Mouse (Mus musculus) hindbrain, embryonic 14.5 days (tissue): Measurements from ENCODE around the gene Olfr690. TPM values are rescaled to one million over a fixed set of nuclear protein-coding genes. Genes with fewer than 3 reads are reported as not detected.

ENCODE experiments used
- ATAC-seq: fragments of 200-750 bp; cut with Nextera tagmentation; 2 replicates; pipeline ENCODE4 v1.8.0; 2017; ENCODE audit warnings: moderate number of reproducible peaks, mild to moderate bottlenecking, moderate TSS enrichment, moderate library complexity; ENCODE audit not compliant: low FRiP score
- DNase-seq: peaks from one replicate; pipeline ENCODE4 v3.0.0-alpha.2; 2015; ENCODE audit warnings: low spot score
- H3K27ac ChIP-seq: fragments of 300-500 bp; sonication (generic); 2 replicates; pipeline ENCODE4 v1.5.1; 2014; ENCODE audit warnings: mild to moderate bottlenecking, moderate library complexity
- H3K27me3 ChIP-seq: fragments of 300-500 bp; sonication (generic); 2 replicates; pipeline ENCODE4 v1.6.1; 2014; ENCODE audit warnings: mild to moderate bottlenecking, low read length, mixed read lengths; ENCODE audit not compliant: control insufficient read depth, insufficient read depth
- H3K36me3 ChIP-seq: fragments of 300-500 bp; sonication (generic); replicated peaks from 2 replicates; pipeline ENCODE4 v1.6.1; 2014; ENCODE audit not compliant: control insufficient read depth, insufficient read depth
- H3K4me1 ChIP-seq: fragments of 300-500 bp; sonication (generic); replicated peaks from 2 replicates; pipeline ENCODE4 v1.6.1; 2014; ENCODE audit warnings: antibody characterized with exemption, low read length, mixed read lengths; ENCODE audit not compliant: control insufficient read depth, insufficient read depth
- H3K4me2 ChIP-seq: fragments of 300-500 bp; sonication (generic); replicated peaks from 2 replicates; pipeline ENCODE4 v1.6.1; 2014; ENCODE audit warnings: mild to moderate bottlenecking, moderate library complexity
- H3K4me3 ChIP-seq: fragments of 300-500 bp; sonication (generic); replicated peaks from 2 replicates; pipeline ENCODE4 v1.5.1; 2014; ENCODE audit warnings: mild to moderate bottlenecking, low read length
- H3K9ac ChIP-seq: fragments of 300-500 bp; sonication (generic); 2 replicates; pipeline ENCODE4 v1.6.1; 2014
- H3K9me3 ChIP-seq: fragments of 300-500 bp; sonication (generic); 2 replicates; pipeline ENCODE4 v1.6.1; 2016; ENCODE audit warnings: low read length; ENCODE audit not compliant: control insufficient read depth
- WGBS: fragments of 180-500 bp; shearing (Covaris S2); extraction: QIAGEN DNeasy Blood & Tissue Kit; methylation state at CpG from one replicate; pipeline ENCODE4 v1.1.7; 2014; 5-methylcytosine and 5-hydroxymethylcytosine counted together
- polyA plus RNA-seq: library from polyadenylated mRNA; unstranded; fragments of >200 nt; fragmentation: Nextera tagmentation; extraction: Ambion mirVana; gene quantifications from 2 replicates; pipeline ENCODE4 v1.2.1, GENCODE M21; 2014

Olfr690 gene
- not detected in 2 replicates for polyA plus RNA-seq

DNA sequence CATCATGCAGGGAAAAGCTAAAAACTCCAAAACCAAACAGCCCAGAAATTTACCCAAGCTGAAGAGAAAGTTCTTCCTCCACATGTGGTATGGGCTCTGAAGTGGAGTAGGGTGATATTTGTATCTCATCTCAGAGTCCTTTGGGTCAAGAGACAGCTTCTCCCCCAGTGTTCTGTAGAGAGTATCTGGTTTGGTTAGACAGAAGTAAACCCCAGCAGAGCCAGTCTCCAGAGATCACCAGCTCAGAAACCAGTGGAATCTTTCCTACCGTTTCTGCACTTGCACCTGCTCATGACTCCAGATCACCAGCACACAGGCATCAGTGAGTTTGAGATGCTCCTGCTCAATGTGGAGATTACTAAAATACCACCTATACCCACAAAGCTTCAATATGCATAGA is at the start of gene Olfr690:
Gene Olfr690, minus strand, starts transcription at position 101 of the 400 bp plus-strand sequence.
- no peak for ATAC-seq
- no peaks in the 10 kb centered on the region for H3K9me3 ChIP-seq
- no peaks in the 10 kb centered on the region for H3K27me3 ChIP-seq
- DNase-seq, result no peak
- no peaks in the 10 kb centered on the region for H3K4me1 ChIP-seq
- no peak within 1 kb of the TSS for H3K4me2 ChIP-seq
- H3K4me3 ChIP-seq, result no peak within 1 kb of the TSS
- 91% methylated on average over 1 of the region's 1 CpGs for WGBS
- no peak within 1 kb of the TSS for H3K9ac ChIP-seq
- H3K36me3 ChIP-seq, result no peaks in the 10 kb centered on the region
- no peak within 1 kb of the TSS for H3K27ac ChIP-seq

DNA sequence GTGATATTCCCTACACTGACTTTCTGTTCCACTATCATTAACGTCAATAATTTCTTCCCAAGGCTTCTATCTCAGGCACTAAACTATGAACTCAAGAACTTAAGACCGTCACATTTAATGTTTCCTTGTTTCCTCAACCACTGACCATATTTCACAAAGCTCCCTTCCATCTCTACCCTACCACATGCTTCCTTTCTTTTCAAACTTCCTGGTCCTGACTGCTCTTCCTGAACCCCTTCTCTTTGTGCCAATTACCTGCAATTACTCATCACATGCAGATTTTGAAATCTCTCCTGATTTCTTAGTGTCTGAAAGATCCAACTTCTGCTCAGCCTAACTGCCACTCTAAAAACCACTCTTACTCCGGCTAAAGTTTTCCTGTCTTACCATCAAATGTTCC is 46.4 kb upstream of the Olfr690 start:
- no peaks in the 10 kb centered on the region for H3K4me1 ChIP-seq

DNA sequence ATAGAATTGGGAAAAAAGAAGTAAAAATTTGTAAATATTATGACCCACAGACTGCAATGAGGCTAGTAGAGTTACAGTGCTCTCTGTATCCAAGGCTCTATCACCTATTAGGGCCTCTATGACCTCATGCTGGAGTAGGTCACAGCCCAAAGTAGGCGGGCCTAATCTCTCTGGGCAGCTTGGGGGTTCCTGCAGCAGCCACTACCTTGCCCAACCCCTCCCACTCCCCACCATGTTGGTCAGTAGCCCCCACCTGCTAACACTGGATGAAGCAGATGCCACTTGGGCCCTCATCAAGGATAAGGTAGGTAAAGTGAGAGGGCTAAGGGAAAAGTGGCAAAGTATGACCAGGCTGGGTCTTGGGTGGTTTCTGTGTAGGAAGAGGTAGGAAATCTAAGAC is 41.0 kb upstream of the Olfr690 start, which contains the start of gene Gm5901:
Gene Gm5901, plus strand, starts transcription at position 173 of the 400 bp plus-strand sequence.
- no peak within 1 kb of the TSS for H3K9ac ChIP-seq
- H3K4me2 ChIP-seq, result no peak within 1 kb of the TSS
- no peak within 1 kb of the TSS for H3K4me3 ChIP-seq
- ATAC-seq, result no peak
- no peaks in the 10 kb centered on the region for H3K27me3 ChIP-seq
- no peak within 1 kb of the TSS for H3K27ac ChIP-seq
- peaks cover 83% of the 10 kb centered on the region for H3K36me3 ChIP-seq
- DNase-seq, result no peak
- H3K4me1 ChIP-seq, result no peaks in the 10 kb centered on the region
- H3K9me3 ChIP-seq, result no peaks in the 10 kb centered on the region
- 96% methylated on average over 1 of the region's 1 CpGs for WGBS

More for the DNA sequence above, 46.4 kb upstream of the Olfr690 start:
- Histone ChIP-seq H3K4me2 (no peak overlapping the region), H3K9me3 (no peaks in the 10 kb centered on the region), H3K36me3 (peaks cover 95% of the 10 kb centered on the region), H3K27me3 (no peaks in the 10 kb centered on the region), H3K4me3 (no peak overlapping the region), H3K9ac (no peak overlapping the region), H3K27ac (no peak overlapping the region)
- 98% methylated on average over 3 of the region's 3 CpGs for WGBS
- DNase-seq, result no peak
- ATAC-seq, result no peak

DNA sequence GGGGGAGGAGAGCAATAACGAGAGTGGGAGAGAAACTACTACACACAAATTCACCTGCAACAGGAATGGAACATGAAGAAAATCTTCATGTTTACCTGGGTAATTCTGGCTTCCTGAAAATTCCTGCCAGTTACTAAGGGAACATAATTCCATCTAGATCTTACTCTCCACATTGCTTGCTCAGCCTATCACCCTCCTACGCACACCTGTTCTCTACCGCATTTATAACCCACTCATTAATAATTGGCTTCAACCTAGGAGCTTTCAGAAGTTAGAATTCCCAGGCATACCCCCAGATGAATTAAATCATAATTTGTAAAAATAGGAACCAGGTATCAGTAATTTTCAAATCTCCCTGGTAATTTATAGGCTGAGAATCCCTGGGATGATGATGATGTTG is 40.1 kb upstream of the Olfr690 start:
- no peak overlapping the region for H3K4me3 ChIP-seq
- no peak overlapping the region for H3K27ac ChIP-seq
- ATAC-seq (no peak), DNase-seq (no peak)
- peaks cover 74% of the 10 kb centered on the region for H3K36me3 ChIP-seq
- H3K9ac ChIP-seq, result no peak overlapping the region
- H3K4me1 ChIP-seq, result no peaks in the 10 kb centered on the region
- no peaks in the 10 kb centered on the region for H3K9me3 ChIP-seq
- no peak overlapping the region for H3K4me2 ChIP-seq
- WGBS, result 99% methylated on average over 3 of the region's 3 CpGs
- no peaks in the 10 kb centered on the region for H3K27me3 ChIP-seq

DNA sequence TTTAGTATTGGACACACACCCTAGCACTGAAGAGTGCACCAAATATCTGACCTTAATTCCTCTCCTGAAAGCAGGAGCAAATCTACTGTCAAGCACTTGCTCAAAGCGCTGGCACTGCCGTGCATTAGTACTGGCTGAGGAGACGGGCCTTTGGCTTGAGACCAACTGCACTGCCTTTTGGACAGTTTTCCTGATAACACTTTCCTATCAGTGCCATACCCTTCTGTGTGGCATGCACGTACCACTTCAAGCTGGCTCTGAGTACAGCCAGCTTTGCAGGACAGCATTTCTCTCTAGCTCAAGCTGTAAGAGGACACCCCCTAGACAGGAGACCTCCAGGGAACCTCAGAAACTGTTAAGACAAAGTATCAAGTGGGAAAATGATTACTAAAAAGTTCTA is 39.6 kb upstream of the Olfr690 start:
- peaks cover 69% of the 10 kb centered on the region for H3K36me3 ChIP-seq
- H3K4me3 ChIP-seq, result no peak overlapping the region
- DNase-seq (no peak), ATAC-seq (no peak)
- no peaks in the 10 kb centered on the region for H3K4me1 ChIP-seq
- H3K4me2 ChIP-seq, result no peak overlapping the region
- no peaks in the 10 kb centered on the region for H3K27me3 ChIP-seq
- H3K9ac ChIP-seq, result no peak overlapping the region
- H3K27ac ChIP-seq, result no peak overlapping the region
- H3K9me3 ChIP-seq, result no peaks in the 10 kb centered on the region
- 92% methylated on average over 4 of the region's 4 CpGs for WGBS

DNA sequence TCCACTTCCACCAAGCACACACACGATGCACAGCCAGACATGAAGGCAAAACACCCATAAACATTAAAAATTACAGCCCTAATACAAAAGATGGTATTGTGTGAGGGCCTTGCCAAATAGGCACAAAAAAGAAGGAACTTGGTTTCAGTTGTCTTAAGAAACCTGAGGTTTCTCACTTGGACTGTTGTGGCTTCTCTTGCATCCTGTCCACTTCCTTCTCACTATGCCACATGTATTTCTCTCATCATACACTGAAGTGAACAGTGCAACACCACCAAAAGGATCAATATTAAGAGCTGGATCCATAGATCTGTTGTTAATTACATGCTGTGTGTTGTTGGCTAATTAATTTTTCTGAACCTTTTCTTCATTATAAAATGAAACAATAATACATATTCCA is 39.0 kb upstream of the Olfr690 start:
- H3K27me3 ChIP-seq, result no peaks in the 10 kb centered on the region
- ATAC-seq, result no peak
- no peaks in the 10 kb centered on the region for H3K9me3 ChIP-seq
- H3K4me2 ChIP-seq, result no peak overlapping the region
- H3K4me1 ChIP-seq, result no peaks in the 10 kb centered on the region
- no peak overlapping the region for H3K4me3 ChIP-seq
- DNase-seq, result no peak
- H3K36me3 ChIP-seq, result peaks cover 63% of the 10 kb centered on the region
- 100% methylated on average over 1 of the region's 1 CpGs for WGBS
- H3K27ac ChIP-seq, result no peak overlapping the region
- H3K9ac ChIP-seq, result no peak overlapping the region

- no peaks in the 10 kb centered on the region for H3K27me3 ChIP-seq
- no peak overlapping the region for H3K9ac ChIP-seq
- H3K4me3 ChIP-seq, result no peak overlapping the region
- H3K36me3 ChIP-seq, result peaks cover 25% of the 10 kb centered on the region
- 93% methylated on average over 4 of the region's 4 CpGs for WGBS
- H3K4me1 ChIP-seq, result no peaks in the 10 kb centered on the region
- H3K9me3 ChIP-seq, result no peaks in the 10 kb centered on the region
- no peak overlapping the region for H3K4me2 ChIP-seq
- H3K27ac ChIP-seq, result no peak overlapping the region
- DNase-seq (no peak), ATAC-seq (no peak)
These were observed 34.6 kb upstream of the Olfr690 start for GRCm38 (mm10) chr7:105368521-105368920.

DNA sequence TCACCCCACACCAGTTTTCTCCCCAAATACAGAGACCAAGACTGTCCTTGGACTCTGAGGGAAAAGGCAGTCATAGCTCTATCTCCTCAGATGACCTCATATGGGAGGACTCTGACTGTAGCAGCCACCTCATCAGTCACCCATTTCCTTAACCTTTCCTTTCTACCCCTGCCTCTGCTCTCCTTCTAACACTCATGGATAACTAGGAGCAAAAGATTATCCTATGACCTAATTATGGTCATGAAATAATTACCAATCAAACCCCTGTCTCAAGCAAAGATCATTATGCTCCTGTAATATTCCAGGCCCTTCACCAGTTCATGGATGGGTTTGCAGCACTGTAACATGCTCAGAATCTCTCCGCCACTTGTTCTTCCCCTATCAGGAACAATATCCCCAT is 34.0 kb upstream of the Olfr690 start, which contains the start of gene Olfr692:
Gene Olfr692, plus strand, starts transcription at position 301 of the 400 bp plus-strand sequence.
- Histone ChIP-seq H3K9me3 (no peaks in the 10 kb centered on the region), H3K4me3 (no peak within 1 kb of the TSS), H3K27ac (no peak within 1 kb of the TSS), H3K27me3 (no peaks in the 10 kb centered on the region), H3K9ac (no peak within 1 kb of the TSS), H3K4me1 (no peaks in the 10 kb centered on the region), H3K36me3 (peaks cover 19% of the 10 kb centered on the region), H3K4me2 (no peak within 1 kb of the TSS)
- no peak for ATAC-seq
- WGBS, result 93% methylated on average over 1 of the region's 1 CpGs
- DNase-seq, result no peak

- Histone ChIP-seq H3K27ac (no peak overlapping the region), H3K9ac (no peak overlapping the region), H3K4me2 (no peak overlapping the region), H3K4me3 (no peak overlapping the region), H3K9me3 (no peaks in the 10 kb centered on the region), H3K4me1 (no peaks in the 10 kb centered on the region), H3K36me3 (peaks cover 13% of the 10 kb centered on the region), H3K27me3 (no peaks in the 10 kb centered on the region)
- ATAC-seq (no peak), DNase-seq (no peak)
- whole genome bisulfite sequencing, result 94% methylated on average over 5 of the region's 5 CpGs
These were observed 33.4 kb upstream of the Olfr690 start for GRCm38 (mm10) chr7:105367268-105367667.

DNA sequence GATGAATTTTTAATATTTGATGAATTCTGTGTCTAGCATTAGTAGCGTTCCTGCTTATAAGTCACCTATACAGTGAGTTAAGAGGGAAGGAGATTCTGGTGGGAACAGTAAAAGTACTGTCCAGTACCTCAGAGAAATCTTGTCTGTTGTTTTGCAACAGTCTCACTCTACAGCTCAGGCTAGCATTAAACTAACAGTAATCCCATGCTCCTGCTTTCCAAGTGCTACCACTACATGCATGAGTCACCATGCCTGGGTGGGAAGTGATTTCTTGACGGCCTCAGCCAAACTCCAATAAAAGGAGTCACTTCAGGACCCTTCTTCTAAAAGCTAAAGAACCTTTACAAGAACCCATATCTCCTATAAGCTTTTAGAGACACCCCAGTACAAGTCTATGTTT is 27.8 kb upstream of the Olfr690 start:
- no peaks in the 10 kb centered on the region for H3K4me1 ChIP-seq
- no peak overlapping the region for H3K4me2 ChIP-seq
- H3K9ac ChIP-seq, result no peak overlapping the region
- ATAC-seq (no peak), DNase-seq (no peak)
- no peak overlapping the region for H3K4me3 ChIP-seq
- H3K27me3 ChIP-seq, result no peaks in the 10 kb centered on the region
- no peak overlapping the region for H3K27ac ChIP-seq
- H3K9me3 ChIP-seq, result no peaks in the 10 kb centered on the region
- no peaks in the 10 kb centered on the region for H3K36me3 ChIP-seq
- WGBS, result 83% methylated on average over 2 of the region's 2 CpGs
